Mouse (Mus musculus): ENCODE measurements around the gene Chchd2. TPM values are rescaled to one million over a fixed set of nuclear protein-coding genes. Genes with fewer than 3 reads are reported as not detected.

The Chchd2 gene
- total RNA-seq, 2 experiments from 2014 or later, result 413 to 416 TPM

DNA sequence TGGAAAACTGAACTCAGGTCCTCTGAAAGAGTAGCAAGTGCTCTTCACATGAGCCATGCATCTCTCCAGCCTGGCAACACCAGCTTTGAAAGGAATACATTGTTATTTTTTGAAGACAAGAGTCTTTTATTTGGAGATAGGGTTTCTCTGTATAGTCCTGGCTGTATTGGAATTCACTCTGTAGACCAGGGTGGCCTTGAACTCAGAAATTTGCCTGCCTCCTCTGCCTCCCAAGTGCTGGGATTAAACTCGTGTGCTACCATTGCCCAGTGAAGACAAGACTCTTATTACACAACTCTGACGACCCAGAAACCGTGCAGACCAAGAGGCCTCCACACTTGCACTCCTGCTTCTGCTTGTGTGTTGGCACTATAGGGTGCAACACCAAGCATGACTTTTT lies 7.4 kb downstream of the Chchd2 start:
- no peak for DNase-seq (ENCODE audit: low spot score in 2 of 2)

GRCm38 (mm10) chr5:129878946-129879345 lies 8.3 kb downstream of the Chchd2 start:
- peak in 1 of 2 experiments; percentile 61 for DNase-seq (ENCODE audit: low spot score in 2 of 2)

- DNase-seq (ENCODE audit: low spot score in 2 of 2), result no peak
Measured at GRCm38 (mm10) chr5:129877731-129878455, 9.4 kb downstream of the Chchd2 start.

DNA sequence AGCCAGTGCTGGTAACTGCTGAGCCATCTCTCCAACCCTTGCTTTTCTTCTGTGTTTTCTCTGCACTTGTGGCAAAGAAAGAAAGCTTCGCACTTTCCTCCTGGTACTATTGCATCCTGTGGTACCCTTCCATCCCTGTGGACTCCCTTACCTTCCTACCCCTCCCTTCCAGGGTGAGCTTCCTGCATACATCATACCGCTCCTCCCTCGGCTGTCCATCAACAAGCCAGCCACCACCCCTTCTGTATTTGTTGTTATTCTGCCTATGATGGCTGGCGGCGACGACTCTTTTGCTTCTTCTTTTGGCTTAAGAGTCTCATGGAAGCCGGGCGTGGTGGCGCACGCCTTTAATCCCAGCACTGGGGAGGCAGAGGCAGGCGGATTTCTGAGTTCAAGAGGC lies 12.2 kb downstream of the Chchd2 start:
- DNase-seq (ENCODE audit: low spot score in 2 of 2), result no peak

DNA sequence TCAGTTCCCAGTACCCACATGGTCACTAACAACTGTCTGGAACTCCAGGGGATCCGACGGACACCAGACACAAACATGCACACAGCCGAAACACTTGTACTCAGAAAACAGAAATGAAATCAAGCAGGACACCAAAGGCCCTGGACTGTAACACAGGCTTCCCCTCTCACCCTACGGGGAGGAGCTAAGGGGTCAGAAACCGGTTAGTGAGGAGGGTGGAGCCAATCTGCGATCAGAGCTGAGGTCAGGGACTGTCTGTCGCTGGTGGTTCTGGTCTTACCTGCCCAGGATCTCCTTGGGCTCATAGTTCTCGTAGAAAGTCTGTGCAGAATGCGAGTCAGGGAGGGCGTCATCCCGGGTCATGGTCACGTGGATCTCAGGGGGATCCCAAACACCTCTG lies 13.3 kb downstream of the Chchd2 start:
- DNase-seq (ENCODE audit: low spot score in 2 of 2), result no peak

DNA sequence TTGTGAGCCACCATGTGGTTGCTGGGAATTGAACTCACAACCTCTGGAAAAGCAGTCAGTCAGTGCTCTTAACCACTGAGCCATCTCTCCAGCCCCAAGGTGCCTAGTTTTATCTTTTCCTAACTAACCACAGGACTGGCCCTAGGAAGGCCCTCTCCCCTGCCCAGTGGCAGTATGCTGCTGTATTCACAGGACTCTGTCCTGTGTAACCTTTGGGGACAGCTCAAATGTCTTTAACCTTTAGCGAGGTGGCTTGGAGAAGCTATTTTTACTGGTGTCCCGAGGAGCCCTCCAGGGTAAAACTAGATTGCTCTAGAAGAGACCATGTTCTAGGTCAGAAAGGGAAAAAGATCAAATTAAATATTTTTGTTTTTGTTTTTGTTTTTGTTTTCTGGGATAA lies 16.0 kb downstream of the Chchd2 start:
- no peak for DNase-seq (ENCODE audit: low spot score in 2 of 2)

- DNase-seq (ENCODE audit: low spot score in 2 of 2), result no peak
Measured at GRCm38 (mm10) chr5:129869238-129869995, 17.9 kb downstream of the Chchd2 start.

GRCm38 (mm10) chr5:129865841-129866240 lies 21.4 kb downstream of the Chchd2 start:
- DNase-seq (ENCODE audit: low spot score in 2 of 2), result no peak

DNA sequence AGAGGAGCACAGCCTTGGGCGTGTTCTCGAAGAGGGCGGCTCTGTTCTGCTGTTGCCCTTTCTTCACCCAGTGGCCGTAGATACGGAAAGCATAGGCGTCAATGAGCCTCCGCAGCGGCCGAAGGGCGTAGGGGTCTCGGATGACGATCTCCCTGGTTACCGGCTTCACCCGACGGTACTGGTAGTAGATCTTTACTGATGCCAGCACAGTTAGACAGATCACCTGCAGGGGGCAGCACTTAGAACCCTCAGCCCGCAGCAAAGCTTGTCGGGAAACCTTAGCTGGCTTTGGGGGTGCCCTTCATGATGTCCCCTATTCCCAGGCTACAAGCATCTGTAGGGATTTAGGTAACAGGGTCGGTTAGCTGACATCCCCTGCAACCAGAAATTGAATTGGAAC lies 22.8 kb downstream of the Chchd2 start:
- peak in 1 of 2 experiments; percentile 49 for DNase-seq (ENCODE audit: low spot score in 2 of 2)

DNA sequence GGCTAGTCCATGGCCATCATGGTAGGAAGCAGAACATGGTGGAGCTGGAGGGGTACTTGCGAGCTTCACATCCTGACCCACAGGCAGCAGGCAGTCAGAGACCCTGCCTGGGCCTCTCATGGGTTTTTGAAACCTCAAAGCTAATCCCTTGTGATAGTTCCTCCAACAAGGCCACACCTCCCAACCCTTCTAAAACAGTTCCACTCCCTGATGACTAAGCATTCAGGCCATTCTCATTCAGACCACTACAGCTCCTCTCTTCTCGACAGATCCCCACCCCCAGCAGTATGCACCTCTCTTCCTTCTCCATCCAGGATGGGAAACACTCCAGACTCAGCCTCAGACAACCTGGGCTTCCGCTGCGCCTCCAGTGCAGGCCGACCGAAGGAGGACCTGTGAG lies 24.9 kb downstream of the Chchd2 start:
- DNase-seq (ENCODE audit: low spot score in 2 of 2), result no peak

DNA sequence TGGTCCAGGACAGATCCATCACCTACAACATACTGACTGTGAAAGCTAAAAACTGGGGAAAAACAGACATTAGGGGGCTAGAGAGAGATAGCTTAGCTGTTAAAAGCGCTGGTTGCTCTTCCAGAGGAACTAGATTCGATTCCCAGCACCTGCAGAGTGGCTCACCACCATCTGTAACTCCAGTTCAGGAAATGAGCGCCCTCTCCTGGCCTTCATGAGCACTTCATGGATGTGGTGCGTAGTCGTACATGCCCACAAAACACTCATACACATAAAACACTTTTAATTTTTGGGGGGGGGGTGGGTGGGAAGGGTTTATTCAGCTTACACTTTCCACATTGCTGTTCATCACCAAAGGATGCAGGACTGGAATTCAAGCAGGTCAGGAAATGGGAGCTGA lies 30.9 kb downstream of the Chchd2 start:
- DNase-seq (ENCODE audit: low spot score in 2 of 2), result no peak

DNA sequence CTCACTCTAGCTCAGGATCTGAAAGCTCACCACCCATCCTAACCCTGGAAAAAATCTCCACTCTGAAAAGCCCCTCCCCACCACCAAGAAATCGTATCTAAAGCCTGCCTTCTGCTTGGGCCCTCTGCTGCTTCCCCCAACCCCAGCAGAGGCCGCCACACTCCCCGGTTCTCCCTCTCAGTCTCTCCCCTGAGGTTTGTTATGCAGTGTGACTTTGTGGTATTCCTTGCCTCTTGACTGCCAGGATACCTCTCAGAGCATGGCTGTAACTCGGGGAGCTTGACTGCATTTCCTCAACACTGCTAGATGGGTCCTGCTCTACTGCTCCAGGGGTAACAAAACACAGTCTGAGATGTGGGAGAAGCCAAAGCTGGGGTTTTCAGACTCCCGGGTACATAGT lies 32.1 kb downstream of the Chchd2 start:
- DNase-seq (ENCODE audit: low spot score in 2 of 2), result no peak

- no peak for DNase-seq (ENCODE audit: low spot score in 2 of 2)
Measured at GRCm38 (mm10) chr5:129847558-129847820, 39.8 kb downstream of the Chchd2 start.

DNA sequence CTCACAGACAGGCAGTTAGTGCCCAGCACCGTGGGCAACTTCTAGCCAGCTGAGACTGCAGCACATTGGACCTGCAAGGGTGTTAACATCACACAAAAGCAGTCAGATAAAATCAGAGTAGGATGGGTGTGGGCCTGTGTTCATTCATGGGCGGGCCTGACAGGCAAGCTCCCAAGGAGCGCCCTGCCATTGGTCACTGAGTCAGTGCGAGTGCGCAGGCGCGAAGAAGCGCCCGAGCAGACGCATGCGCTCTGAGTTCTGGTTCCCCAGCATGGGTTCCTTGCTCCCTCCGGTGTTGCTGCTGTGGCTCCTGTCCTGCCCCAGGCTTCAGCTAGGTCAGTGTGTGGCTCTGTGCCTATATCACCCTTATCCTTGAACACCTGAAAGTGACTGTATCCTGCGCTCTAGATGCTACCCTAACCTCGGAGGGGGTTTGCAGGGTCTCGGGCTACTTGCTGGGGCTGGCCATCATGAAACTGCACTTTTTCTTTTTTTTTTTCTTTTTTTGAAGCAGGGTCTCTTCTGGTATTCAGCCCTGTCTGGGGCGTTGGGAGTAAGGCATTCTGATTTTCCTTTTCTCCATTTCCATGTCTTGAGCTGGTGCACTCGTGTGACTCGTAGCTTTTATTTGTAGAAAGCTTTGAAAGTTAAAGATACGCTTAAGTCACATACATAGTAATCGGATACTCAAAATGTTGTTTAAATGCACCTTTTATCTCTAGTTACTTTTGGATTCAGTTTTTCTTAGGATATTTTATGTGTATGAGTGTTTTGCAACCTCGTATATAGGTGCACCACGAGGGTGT lies 40.3 kb downstream of the Chchd2 start, which contains the start of gene Sumf2:
Gene Sumf2, plus strand, starts transcription at position 235 of the 806 bp plus-strand sequence.
- DNase-seq (ENCODE audit: low spot score in 2 of 2), result peak; percentile 93 to 94

DNA sequence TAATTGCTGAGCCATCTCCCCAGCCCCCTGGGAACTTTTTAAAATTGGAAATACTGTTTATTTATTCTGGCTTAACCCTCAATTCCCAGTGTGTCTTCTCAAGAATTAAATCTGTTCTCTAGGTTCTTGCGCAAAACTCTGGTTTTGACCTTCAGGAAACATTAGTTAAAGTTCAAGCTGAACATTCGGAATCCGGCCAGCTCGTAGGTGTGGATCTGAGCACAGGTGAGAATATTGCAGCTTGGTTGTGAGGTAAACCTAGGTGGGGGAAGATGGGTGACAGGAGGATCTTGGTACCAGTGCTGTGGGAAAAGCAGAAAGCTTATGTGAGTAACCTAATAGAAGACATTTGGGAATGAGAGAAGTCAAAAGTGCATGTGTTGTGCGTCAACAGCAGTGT lies 42.4 kb downstream of the Chchd2 start:
- DNase-seq (ENCODE audit: low spot score in 2 of 2), result no peak

Other genes starting within 250 kb of the Chchd2 start
- gene Zfp11, start 217.4 kb downstream of the Chchd2 start, total RNA-seq (2021), result 1 to 10 TPM; 2.5 to 3.6 TPM
- gene Sept14, start 179.0 kb downstream of the Chchd2 start, total RNA-seq (2021), result not detected
- 10 to 100 TPM; 87.0 to 88.3 TPM for gene Mrps17, start 172.0 kb downstream of the Chchd2 start, total RNA-seq (2021)
- gene Nipsnap2, start 162.4 kb downstream of the Chchd2 start, total RNA-seq (2021), result 100 to 1,000 TPM; 348 to 363 TPM
- 10 to 100 TPM; 15.5 to 20.0 TPM for gene Psph, start 100.0 kb downstream of the Chchd2 start, total RNA-seq (2021)
- gene Sumf2, start 40.5 kb downstream of the Chchd2 start, total RNA-seq (2021), result 10 to 100 TPM; 20.9 to 22.2 TPM
- 1 to 10 TPM; 1.5 to 2.0 TPM for gene Zbed5, start 8.3 kb upstream of the Chchd2 start, total RNA-seq (2021)
- 10 to 100 TPM; 85.0 to 98.6 TPM for gene Phkg1, start 11.1 kb upstream of the Chchd2 start, total RNA-seq (2021)
- gene Nupr1l, start 21.1 kb upstream of the Chchd2 start, total RNA-seq (2021), result 1 to 10 TPM; 1.5 to 1.8 TPM
- 10 to 100 TPM; 21.3 to 22.0 TPM for gene Vkorc1l1, start 54.5 kb upstream of the Chchd2 start, total RNA-seq (2021)
- 10 to 100 TPM; 25.1 to 28.6 TPM for gene Gusb, start 115.6 kb upstream of the Chchd2 start, total RNA-seq (2021)
- 10 to 100 TPM; 13.0 to 14.8 TPM for gene Asl, start 141.8 kb upstream of the Chchd2 start, total RNA-seq (2021)
- gene Crcp, start 141.8 kb upstream of the Chchd2 start, total RNA-seq (2021), result 10 to 100 TPM; 14.4 to 16.3 TPM
- 10 to 100 TPM; 40.6 to 41.8 TPM for gene Tpst1, start 185.9 kb upstream of the Chchd2 start, total RNA-seq (2021)